Comparison of ENCODE assay signal across 10 mouse cellular contexts in the genomic region with DNA sequence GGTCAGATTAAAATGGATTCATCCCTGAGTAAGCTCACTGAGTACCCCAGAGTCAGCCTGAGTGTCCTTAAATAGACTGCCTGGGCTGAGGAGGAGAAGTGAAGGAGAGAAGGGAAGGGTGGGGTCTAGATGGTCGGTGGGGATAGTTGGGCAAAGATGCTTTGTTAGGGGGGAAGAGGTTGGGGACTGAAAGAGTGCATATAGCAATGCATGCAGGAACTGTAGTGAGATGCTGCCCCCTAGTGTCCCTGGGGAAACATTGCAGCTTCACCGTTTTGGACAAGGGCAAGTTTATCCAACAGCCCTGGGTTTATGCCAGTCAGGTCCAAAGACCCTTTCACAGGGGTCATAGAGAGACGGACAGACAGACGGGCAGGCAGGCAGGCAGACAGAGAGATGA.
DNase-seq lines count a peak whose midpoint lies in the region; TF ChIP-seq lines count a peak whose summit lies in the region.
"Had no signal": no experiment of that assay in that cellular context is flagged by ENCODE, and none has a peak within 500 bp of the region (broad histone marks: within the 10 kb centered on the region; RNA-seq: fewer than 3 reads in every experiment).

No protein-coding gene starts in this region.

- no peaks in the 10 kb centered on the region for H3K9me3 ChIP-seq in ES-E14 (ENCODE audit: control insufficient read depth, insufficient read depth, low read depth, low read length)
- 0 out of 2 replicates have a peak, but pooled peaks cover 3% of the 10 kb centered on the region for H3K9me3 ChIP-seq in embryonic facial prominence, embryonic 10.5 days

- H3K4me3 ChIP-seq in ES-E14 (ENCODE audit: insufficient read depth in 1 of 2, low read depth in 1 of 2, low read length in 2 of 2, poor library complexity in 1 of 2, severe bottlenecking in 1 of 2) = no peak overlapping the region
- H3K4me3 ChIP-seq in embryonic facial prominence, embryonic 10.5 days = no peak overlapping the region
- H3K4me3 ChIP-seq: erythroblast, embryonic 14.5 days; liver, embryonic 15.5 days had no signal

- in situ Hi-C loops in ES-E14 (cut with MboI; ENCODE audit: low sequenced_read_pairs in 2 of 2, unreplicated experiment in 2 of 2) = no loop called here

- DNase-seq in left cerebral cortex, adult 18-20 months (ENCODE audit: low spot score in 2 of 2) = peak; percentile 48 to 72
- DNase-seq in left cerebral cortex, adult 11 months (ENCODE audit: low spot score) = no peak
- no peak for DNase-seq in ES-E14 (ENCODE audit: low read depth, low spot score)
- peak; percentile 17 for DNase-seq in adrenal gland, adult 2 months
- peak; percentile 63 for DNase-seq in embryonic facial prominence, embryonic 10.5 days (ENCODE audit: low spot score)
- peak; percentile 50 to 55 for DNase-seq in kidney, postnatal 4 days
- DNase-seq in retina, embryonic 14.5 days (ENCODE audit: low spot score) = peak; percentile 84
- no peak for DNase-seq in spleen, postnatal 36 days (ENCODE audit: low spot score in 2 of 2)

- H3K9ac ChIP-seq in ES-E14 (ENCODE audit: insufficient read depth, low read depth, low read length, poor library complexity, severe bottlenecking) = no peak overlapping the region
- H3K9ac ChIP-seq: liver, embryonic 15.5 days had no signal

- no peaks in the 10 kb centered on the region for H3K36me3 ChIP-seq in ES-E14 (ENCODE audit: control insufficient read depth, insufficient read depth, low read length, poor library complexity, severe bottlenecking)
- no peaks in the 10 kb centered on the region for H3K36me3 ChIP-seq in embryonic facial prominence, embryonic 10.5 days (replicated peaks)
- H3K36me3 ChIP-seq: liver, embryonic 15.5 days had no signal

- H3K27me3 ChIP-seq in embryonic facial prominence, embryonic 10.5 days (replicated peaks; ENCODE audit: low read depth, poor library complexity, severe bottlenecking) = no peaks in the 10 kb centered on the region
- H3K27me3 ChIP-seq: liver, embryonic 15.5 days had no signal

- no peak overlapping the region for H3K27ac ChIP-seq in ES-E14 (ENCODE audit: insufficient read depth, low read depth, low read length, poor library complexity, severe bottlenecking)
- no peak overlapping the region for H3K27ac ChIP-seq in embryonic facial prominence, embryonic 10.5 days (replicated peaks)
- H3K27ac ChIP-seq: liver, embryonic 15.5 days had no signal

- WGBS in embryonic facial prominence, embryonic 10.5 days = 8% methylated on average over 4 of the region's 4 CpGs

- peaks cover 0 to under 1% of the 10 kb centered on the region in 2 experiments; a peak in 1 of 4 replicates for H3K4me1 ChIP-seq in ES-E14 (ENCODE audit: control insufficient read depth in 2 of 2, insufficient read depth in 2 of 2, low read length in 2 of 2, poor library complexity in 1 of 2)
- no peaks in the 10 kb centered on the region for H3K4me1 ChIP-seq in embryonic facial prominence, embryonic 10.5 days
- H3K4me1 ChIP-seq: liver, embryonic 15.5 days had no signal

TF ChIP-seq in ES-E14, 5 proteins besides CTCF, POLR2A, EP300 and RAD21:
- TF ChIP-seq ZC3H11A (IDR thresholded peaks at IDR 0.05; ENCODE audit: borderline replicate concordance, low read depth, low read length) (peak; percentile 59; the same call in 1 of the 2 replicates), ZNF384 (IDR thresholded peaks at IDR 0.05; ENCODE audit: low read depth, low read length) (no peak)

Comparison
In these comparisons a context has a peak if more than half of its experiments do, and no peak if none do; other contexts are left out.
1. DNase-seq: peak in left cerebral cortex, adult 18-20 months (2 of 2), adrenal gland, adult 2 months (single experiment), embryonic facial prominence, embryonic 10.5 days (single experiment), kidney, postnatal 4 days (2 of 2) and retina, embryonic 14.5 days (single experiment); none in left cerebral cortex, adult 11 months (single experiment), ES-E14 (single experiment) and spleen, postnatal 36 days (0 of 2).